Mouse (Mus musculus): ENCODE measurements around the gene Kdm8. TPM values are rescaled to one million over a fixed set of nuclear protein-coding genes. Genes with fewer than 3 reads are reported as not detected.

Gene Kdm8
- total and polyA plus RNA-seq, 3 experiments, result 11.6 to 14.7 TPM; not detected in 1

DNA sequence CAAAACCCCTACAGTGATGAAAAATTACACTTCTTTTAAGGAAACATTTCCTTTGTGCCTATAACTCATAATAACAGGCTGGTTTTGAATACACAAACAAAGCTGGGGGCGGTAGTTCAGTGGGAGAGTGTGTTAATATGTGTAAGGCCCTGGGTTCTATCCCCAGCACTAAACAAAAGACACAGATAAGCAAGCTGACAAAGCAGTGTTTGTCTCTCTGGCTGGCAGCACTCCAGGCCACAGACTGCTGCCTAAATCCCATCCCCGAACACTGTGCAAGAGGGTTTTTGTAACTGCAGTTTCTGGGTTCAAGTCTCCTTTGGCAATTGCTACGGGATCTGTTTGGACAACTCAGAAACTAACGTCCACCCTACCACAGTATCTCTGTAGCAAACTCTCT, 2.2 kb upstream of the Kdm8 start:
- no peak for TF ChIP-seq ZMIZ1 (IDR thresholded peaks at IDR 0.05; ENCODE audit: low read depth, low read length)
- peak in 1 of 2 experiments; percentile 32; a peak in 1 of 4 replicates for TF ChIP-seq EP300 (IDR thresholded peaks at IDR 0.05; ENCODE audit: low read depth in 1 of 2, low read length in 2 of 2)
- TF ChIP-seq MAFK (IDR thresholded peaks at IDR 0.05; ENCODE audit: borderline replicate concordance, low read depth, low read length), result peak; percentile 36; the same call in 1 of the 2 replicates
- peak; percentile 47; the same call in 1 of the 2 replicates for TF ChIP-seq TCF12 (IDR thresholded peaks at IDR 0.05; ENCODE audit: low read depth, low read length)
- TF ChIP-seq RAD21 (IDR thresholded peaks at IDR 0.05; ENCODE audit: low read depth, low read length), result no peak
- no peak for TF ChIP-seq MYC (IDR thresholded peaks at IDR 0.05; ENCODE audit: low read depth, low read length)
- no peak for TF ChIP-seq NELFE (IDR thresholded peaks at IDR 0.05; ENCODE audit: low read depth, low read length)
- TF ChIP-seq RCOR1 (IDR thresholded peaks at IDR 0.05; ENCODE audit: low read depth, low read length), result peak; percentile 97
- no peak for TF ChIP-seq MAZ (IDR thresholded peaks at IDR 0.05; ENCODE audit: low read depth, low read length)
- TF ChIP-seq ZNF384 (IDR thresholded peaks at IDR 0.05; ENCODE audit: low read depth, low read length), result no peak
- no peak for TF ChIP-seq ELF1 (IDR thresholded peaks at IDR 0.05; ENCODE audit: low read depth, low read length)
- TF ChIP-seq HCFC1 (IDR thresholded peaks at IDR 0.05; ENCODE audit: low read depth, low read length), result 0 out of 2 replicates have a peak, but pooled peaks have one; percentile 21
- TF ChIP-seq ZKSCAN1 (IDR thresholded peaks at IDR 0.05; ENCODE audit: low read depth, low read length), result no peak
- no peak for TF ChIP-seq UBTF (IDR thresholded peaks at IDR 0.05; ENCODE audit: borderline replicate concordance, insufficient read depth, low read depth, low read length)
- no peak for TF ChIP-seq GABPA (IDR thresholded peaks at IDR 0.05; ENCODE audit: low read depth, low read length)
- TF ChIP-seq SIN3A (IDR thresholded peaks at IDR 0.05; ENCODE audit: low read length), result no peak; the same call in 1 of the 2 replicates
- TF ChIP-seq KAT2A (conservative IDR thresholded peaks at IDR 0.05; ENCODE audit: low read depth, low read length), result no peak
- TF ChIP-seq POLR2AphosphoS2 (IDR thresholded peaks at IDR 0.05; ENCODE audit: low read length), result no peak
- no peak for TF ChIP-seq NRF1 (IDR thresholded peaks at IDR 0.05; ENCODE audit: insufficient read depth, low read depth, low read length, poor library complexity, severe bottlenecking)
- peak; percentile 39; the same call in 1 of the 2 replicates for TF ChIP-seq TBP (IDR thresholded peaks at IDR 0.05; ENCODE audit: low read depth, low read length)
- no peak for TF ChIP-seq E2F4 (IDR thresholded peaks at IDR 0.05; ENCODE audit: borderline replicate concordance, low read depth, low read length)
- peak; percentile 71 for TF ChIP-seq GATA1 (IDR thresholded peaks at IDR 0.05; ENCODE audit: low read depth, low read length)
- TF ChIP-seq ETS1 (IDR thresholded peaks at IDR 0.05; ENCODE audit: low read depth, low read length), result peak; percentile 38; the same call in 1 of the 2 replicates
- no peak for TF ChIP-seq CHD2 (IDR thresholded peaks at IDR 0.05; ENCODE audit: low read length)
- TF ChIP-seq USF2 (IDR thresholded peaks at IDR 0.05; ENCODE audit: borderline replicate concordance in 1 of 2, insufficient read depth in 1 of 2, low read depth in 1 of 2, low read length in 2 of 2), result no peak
- TF ChIP-seq MEF2A (IDR thresholded peaks at IDR 0.05; ENCODE audit: extremely low read depth, insufficient replicate concordance, low read depth, low read length, poor library complexity, severe bottlenecking), result no peak
- peaks cover 8 to 37% of the 10 kb centered on the region in 2 experiments for H3K4me1 ChIP-seq (ENCODE audit: control insufficient read depth in 1 of 2, insufficient read depth in 2 of 2, low read length in 2 of 2)

More for the DNA sequence above, 2.2 kb upstream of the Kdm8 start:
- H3K36me3 ChIP-seq (ENCODE audit: control insufficient read depth in 1 of 2, insufficient read depth in 2 of 2, low read length in 2 of 2), result peaks cover 0 to 22% of the 10 kb centered on the region in 2 experiments; a peak in 2 of 4 replicates
- H3K27ac ChIP-seq (ENCODE audit: control insufficient read depth, low read depth, low read length), result no peak overlapping the region
- no peak overlapping the region for H3K4me3 ChIP-seq (ENCODE audit: control insufficient read depth in 1 of 2, insufficient read depth in 1 of 2, low read depth in 2 of 2, low read length in 2 of 2)
- DNase-seq (ENCODE audit: low read depth, low spot score), result peak; percentile 81
- no peaks in the 10 kb centered on the region for H3K27me3 ChIP-seq (ENCODE audit: control insufficient read depth in 1 of 2, insufficient read depth in 2 of 2, low read length in 2 of 2)
- H3K79me2 ChIP-seq (ENCODE audit: control insufficient read depth, insufficient read depth, low read length, poor library complexity), result peaks cover 5% of the 10 kb centered on the region; the same call in 1 of the 2 replicates
- no peaks in the 10 kb centered on the region for H3K9me3 ChIP-seq (replicated peaks; ENCODE audit: insufficient read depth, low read length)
- H3K9ac ChIP-seq (ENCODE audit: control insufficient read depth, low read depth, low read length, poor library complexity, severe bottlenecking), result no peak overlapping the region

All from MEL (cell line).